Mouse (Mus musculus) adrenal gland, postnatal 25 days (tissue): ENCODE measurements at regions not wholly inside any gene's neighbourhood (a gene's known extent, or its start where the extent isn't known, plus 50 kb on each side); places are given as distances from the start of the nearest gene placed in this dataset.
A peak's percentile ranks its signal among the peaks of the same experiment; 100 is the strongest.

Source experiments
- DNase-seq: peaks from one replicate; pipeline ENCODE4 v3.0.0; 2021; ENCODE audit warnings: mixed read lengths

GRCm38 (mm10) chr10:67661666-67662065, 112.9 kb upstream of the Ado start:
- no peak for DNase-seq

- no peak for DNase-seq
Measured at GRCm38 (mm10) chr10:67658005-67658545, 109.3 kb upstream of the Ado start.

GRCm38 (mm10) chr10:67657305-67657704, 108.5 kb upstream of the Ado start:
- DNase-seq = no peak

GRCm38 (mm10) chr10:67654518-67654917, 105.8 kb upstream of the Ado start:
- no peak for DNase-seq

GRCm38 (mm10) chr10:67652300-67652699, 103.5 kb upstream of the Ado start:
- no peak for DNase-seq

GRCm38 (mm10) chr10:67651386-67651785, 102.6 kb upstream of the Ado start:
- no peak for DNase-seq

- DNase-seq = peak; percentile 62
Measured at GRCm38 (mm10) chr10:67647777-67648727, 99.3 kb upstream of the Ado start.

GRCm38 (mm10) chr10:67646659-67647559, 98.2 kb upstream of the Ado start:
- no peak for DNase-seq

GRCm38 (mm10) chr10:67645821-67646220, 97.1 kb upstream of the Ado start:
- DNase-seq = no peak

GRCm38 (mm10) chr10:67644280-67644679, 95.5 kb upstream of the Ado start:
- no peak for DNase-seq

GRCm38 (mm10) chr10:67643685-67644084, 94.9 kb upstream of the Ado start:
- no peak for DNase-seq

- DNase-seq = no peak
Measured at GRCm38 (mm10) chr10:67637339-67637738, 88.6 kb upstream of the Ado start.

GRCm38 (mm10) chr10:67636569-67636968, 87.8 kb upstream of the Ado start:
- peak; percentile 21 for DNase-seq

GRCm38 (mm10) chr10:67634795-67635194, 86.0 kb upstream of the Ado start:
- no peak for DNase-seq

- DNase-seq = no peak
Measured at GRCm38 (mm10) chr10:67633063-67633462, 84.3 kb upstream of the Ado start.

- no peak for DNase-seq
Measured at GRCm38 (mm10) chr10:67623338-67623737, 74.6 kb upstream of the Ado start.

GRCm38 (mm10) chr10:67620018-67620417, 71.3 kb upstream of the Ado start:
- no peak for DNase-seq

- no peak for DNase-seq
Measured at GRCm38 (mm10) chr10:67618112-67618511, 69.4 kb upstream of the Ado start.

GRCm38 (mm10) chr10:67615016-67615415, 66.3 kb upstream of the Ado start:
- DNase-seq = no peak

- DNase-seq = no peak
Measured at GRCm38 (mm10) chr10:67610689-67611088, 61.9 kb upstream of the Ado start.

GRCm38 (mm10) chr10:67608033-67608432, 59.3 kb upstream of the Ado start:
- DNase-seq = no peak

- no peak for DNase-seq
Measured at GRCm38 (mm10) chr10:67607297-67608032, 58.7 kb upstream of the Ado start.
